Mouse (Mus musculus) layer of hippocampus, adult 9-11 months (tissue): ENCODE measurements around the gene Katnb1.

ENCODE experiments used
- DNase-seq: peaks from one replicate; pipeline ENCODE4 v3.0.0; 2022

Katnb1 gene

DNA sequence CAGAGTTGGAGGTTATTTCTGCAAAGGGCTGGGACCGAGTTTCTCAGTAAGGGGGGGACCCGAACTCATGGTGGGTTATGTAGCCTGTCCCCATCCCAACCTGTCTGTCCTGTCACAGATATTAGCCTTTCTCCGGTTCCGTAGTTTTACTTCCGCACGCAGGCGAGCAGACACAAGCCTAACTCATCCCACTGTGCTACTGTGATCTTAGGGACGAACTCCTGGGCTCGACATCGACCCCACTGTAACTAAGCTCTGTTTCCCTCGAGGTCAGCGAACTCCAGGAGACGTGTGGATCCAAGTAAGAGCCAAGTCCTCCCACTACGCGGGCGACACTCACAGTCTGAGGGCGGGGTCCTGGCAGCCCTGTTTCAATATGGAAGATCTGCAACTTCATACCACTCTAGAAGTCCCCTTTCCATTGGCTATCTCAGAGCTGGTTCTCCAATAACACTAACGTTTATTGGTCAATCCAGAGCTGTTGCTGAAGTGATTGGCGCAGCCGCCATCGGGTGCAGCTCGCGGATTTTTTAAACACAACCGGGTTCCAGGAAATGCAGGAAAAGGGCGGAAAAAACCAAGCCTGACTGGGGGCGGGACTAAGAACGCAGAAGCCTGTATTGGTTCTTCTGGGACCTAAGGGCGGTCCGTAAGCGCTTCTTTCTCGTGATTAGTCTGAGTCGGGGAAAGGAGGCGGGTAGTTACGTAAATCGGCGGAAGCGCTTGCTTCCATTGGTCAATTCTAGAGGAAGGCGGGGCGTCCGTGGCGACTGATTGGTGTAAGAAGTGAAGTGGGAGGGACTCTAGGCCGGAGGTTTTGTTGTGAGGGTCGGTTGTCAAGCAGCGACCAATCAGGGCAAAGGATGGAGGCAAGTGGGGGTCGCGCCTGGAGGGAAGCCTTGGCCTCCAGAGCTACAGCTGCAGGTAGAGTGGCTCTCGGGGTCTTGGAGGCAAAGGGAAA is at the start of gene Katnb1:
Gene Katnb1 (plus strand): TSS at position 806 of the 961 bp plus-strand sequence.
- DNase-seq = peak; percentile 100

DNA sequence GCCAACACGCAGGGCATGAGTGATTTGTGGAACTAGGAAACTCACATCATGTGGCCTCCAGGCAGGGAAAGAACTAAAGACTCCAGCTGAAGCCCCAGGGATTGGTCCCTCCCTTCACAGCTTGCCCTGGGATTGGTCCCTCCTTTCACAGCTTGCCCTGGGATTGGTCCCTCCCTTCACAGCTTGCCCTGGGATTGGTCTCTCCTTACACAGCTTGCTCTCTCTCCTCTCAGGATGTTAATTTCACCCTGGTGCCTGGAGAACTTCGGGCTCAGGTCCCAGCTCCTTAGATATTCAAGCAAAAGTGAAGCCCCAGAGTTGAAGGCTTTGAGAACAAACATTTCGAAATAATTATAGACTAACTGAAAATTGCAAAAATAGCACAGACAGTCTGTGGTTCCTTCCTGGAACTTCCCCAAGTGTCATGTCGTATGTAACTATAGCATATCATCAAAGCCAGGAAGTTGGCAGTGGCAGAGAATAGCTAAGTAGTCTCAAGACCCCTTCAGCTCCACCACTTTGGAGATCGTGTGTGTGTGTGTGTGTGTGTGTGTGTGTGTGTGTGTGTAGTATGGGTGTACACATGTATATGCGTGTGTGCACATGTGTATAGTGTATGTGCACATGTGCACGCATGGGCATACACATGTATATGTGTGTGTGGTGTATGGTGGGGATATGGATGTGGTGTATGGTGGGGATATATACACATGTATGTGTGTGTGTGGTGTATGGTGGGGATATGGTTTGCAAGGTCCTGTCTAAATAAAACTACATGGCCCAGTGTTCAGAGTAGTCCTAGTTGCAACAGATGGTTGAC is 43.7 kb upstream of the Katnb1 start:
- DNase-seq = peak; percentile 46

DNA sequence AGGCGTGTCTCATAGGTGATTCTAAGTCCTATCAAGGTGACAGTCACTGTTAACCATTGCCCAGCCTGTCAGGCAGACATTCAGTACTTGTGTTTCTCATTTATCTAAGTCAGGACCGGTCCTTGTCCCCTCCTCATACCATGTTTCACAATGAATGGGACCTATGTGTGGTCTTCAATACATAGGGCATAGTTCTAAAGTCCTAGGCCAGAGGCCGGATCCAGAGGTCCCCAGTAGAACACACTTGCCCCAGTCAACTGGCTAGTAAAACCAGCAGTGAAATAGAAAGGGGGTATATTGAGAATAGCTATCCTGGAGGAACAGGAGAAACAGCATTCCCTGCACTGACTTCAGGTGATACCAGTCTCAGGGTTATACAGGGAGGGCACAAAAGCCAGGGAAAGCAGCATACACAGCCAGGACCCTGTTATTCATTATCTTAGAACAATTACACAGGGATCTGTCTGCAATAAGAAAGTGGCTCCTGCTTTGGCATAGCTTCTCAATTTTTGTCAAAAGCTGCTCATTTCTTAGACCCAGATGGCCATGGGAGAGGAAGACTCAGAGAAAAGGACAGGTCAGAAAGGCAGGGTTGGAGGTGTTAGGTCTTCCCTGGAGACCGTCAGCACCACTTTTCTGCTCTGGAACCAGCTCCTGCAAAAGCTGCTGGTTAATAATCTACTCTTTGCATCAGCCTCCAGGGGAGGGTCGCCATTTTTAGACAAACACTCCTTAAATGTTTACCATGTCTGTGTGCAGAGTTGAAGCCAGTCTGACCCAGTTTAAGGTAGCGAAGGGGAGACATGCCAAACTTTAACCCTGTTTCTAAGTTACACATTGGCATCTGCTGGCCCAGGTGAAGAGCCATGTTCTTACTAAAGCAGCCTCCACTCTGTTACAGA is 38.9 kb upstream of the Katnb1 start:
- DNase-seq = no peak

DNA sequence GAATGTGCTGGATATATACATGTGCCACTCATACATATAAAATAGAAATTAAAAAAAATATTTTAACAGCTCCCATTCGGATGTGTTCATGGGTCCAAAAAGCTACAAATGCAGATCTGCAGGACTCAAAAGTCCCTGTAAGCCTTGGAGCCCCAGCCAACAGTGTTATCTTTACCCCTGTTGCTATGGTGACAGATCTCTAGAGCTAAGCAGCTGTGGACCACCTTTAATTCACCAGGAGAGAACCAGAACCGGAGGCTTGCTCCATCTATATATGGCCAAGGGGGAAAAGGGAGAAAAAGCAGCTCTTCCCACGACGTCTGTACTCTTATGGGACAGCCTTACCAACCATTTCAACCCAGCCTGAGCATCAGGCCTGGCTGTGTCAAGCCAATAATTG is 36.2 kb upstream of the Katnb1 start:
- DNase-seq = no peak

DNA sequence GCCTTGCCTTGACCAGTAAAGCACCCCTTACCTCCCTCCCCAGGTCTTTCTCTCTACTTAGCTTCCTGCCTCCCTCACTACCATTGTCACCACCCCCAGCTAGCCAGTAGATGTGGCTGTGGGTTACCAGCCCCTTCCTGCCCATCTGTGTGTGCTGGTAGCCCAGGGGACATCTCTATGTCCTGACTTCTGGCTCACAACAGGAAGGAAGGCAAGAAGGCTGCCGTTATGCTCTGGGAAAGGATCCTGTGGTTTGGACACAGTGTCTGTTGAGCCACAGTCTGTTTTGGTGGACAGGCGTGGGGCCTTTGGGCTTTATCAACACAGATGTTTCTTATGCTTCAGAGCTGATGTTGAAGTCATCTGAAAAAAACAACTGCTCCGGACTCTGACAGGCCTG is 34.0 kb upstream of the Katnb1 start:
- DNase-seq = no peak

DNA sequence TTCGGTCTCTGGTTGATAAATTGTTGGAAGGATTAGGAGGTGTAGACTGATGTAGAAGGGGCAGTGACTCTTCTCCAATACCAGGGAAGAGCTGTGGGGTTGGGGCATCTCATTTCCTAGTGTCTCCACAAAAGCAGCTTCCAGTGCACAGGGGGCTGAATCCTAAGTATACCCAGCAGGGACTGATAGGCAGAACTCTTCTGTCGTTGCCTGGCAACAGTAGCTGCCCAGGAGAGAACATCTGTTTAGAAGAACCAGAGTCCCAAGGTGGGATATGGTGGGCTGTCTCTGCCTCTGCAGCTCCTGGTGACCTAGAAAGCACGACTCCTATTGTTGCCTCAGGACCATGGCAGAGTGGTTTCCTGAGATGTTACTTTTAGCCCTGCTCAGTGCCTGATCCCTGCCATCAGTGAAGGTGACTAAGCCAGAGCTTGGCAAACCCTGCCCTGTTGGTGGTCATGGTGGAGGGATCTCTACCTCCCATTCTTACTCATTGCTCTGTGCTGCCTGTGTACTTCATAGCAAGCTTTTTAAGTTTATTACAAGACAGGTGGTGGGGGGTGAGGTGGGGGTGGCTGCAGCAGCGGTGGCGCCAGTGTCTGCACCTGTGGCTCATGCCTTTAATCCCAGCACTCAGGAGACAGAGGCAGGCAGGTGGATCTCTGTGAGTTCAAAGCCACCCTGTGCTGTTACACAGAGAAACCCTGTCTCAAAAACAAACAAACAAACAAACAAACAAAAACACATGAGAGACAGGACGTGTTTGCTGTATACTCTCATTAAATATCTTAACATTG is 32.9 kb upstream of the Katnb1 start:
- DNase-seq = no peak

DNA sequence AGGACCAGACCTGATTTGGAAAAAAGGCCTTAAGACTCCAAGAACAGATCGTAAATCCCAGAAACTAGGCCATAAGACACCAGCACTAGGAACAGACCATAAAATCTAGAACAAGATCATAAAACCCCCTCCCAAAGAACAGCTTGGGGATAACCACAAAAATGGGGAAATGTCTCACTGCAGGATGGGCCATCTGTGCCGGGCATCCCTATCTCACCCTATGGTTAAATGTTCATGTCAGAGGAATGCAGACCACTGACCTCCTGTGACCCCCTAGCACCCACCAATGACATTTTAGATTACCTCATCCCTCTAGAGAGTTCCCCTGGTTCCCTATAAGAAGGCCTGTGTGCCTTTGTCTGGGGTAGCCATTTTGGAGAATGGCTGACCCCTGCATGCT is 31.4 kb upstream of the Katnb1 start:
- no peak for DNase-seq

DNA sequence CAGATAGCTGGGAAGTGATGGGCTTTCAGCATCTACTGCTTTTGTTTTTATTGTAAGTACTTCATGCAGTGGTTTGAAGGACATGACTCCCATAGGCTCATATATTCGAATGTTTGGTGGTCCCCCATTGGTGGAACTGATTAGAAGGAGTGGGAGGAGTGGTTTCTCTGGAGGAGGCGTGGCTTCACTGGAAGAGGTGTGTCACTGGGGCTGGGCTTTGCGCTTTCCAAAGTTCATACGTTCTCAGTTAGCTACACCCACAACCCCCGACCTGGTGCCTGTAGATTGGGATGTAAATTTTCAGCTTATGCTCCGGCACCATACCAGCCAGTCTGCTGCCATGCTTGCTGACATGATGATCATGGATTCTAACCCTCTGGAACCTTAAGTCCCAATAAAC is 26.5 kb upstream of the Katnb1 start:
- no peak for DNase-seq

DNA sequence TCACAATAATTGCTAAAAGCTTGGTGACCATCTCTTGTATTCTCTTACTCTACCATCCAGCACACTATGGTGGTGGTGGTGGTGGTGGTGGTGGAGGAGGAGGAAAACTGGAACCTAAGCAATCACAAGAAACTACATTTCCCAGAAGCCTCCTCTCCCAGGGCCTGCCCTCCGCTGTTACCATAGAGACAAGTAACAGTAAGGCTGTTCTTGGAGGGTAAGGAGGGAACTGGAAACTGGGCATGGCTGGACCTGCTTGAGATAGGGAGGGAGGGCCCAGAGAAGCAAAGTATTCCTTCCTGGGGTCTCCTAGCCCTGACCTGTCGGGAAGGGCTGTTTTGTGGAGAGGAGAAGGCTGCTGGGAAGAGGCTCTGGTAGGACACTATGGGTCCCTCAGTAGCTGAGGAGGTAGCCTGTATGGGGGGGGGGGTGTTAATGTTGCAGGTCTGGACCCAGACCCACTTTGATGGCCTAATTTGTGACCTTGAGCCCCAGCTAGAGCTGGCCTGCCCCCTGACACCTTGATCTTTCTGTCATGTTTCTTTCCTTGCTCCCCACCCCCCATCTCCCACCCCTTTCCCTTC is 26.0 kb upstream of the Katnb1 start, which contains the start of gene Drc7:
Gene Drc7 (plus strand): TSS at position 177 of the 584 bp plus-strand sequence.
- DNase-seq = peak; percentile 26

DNA sequence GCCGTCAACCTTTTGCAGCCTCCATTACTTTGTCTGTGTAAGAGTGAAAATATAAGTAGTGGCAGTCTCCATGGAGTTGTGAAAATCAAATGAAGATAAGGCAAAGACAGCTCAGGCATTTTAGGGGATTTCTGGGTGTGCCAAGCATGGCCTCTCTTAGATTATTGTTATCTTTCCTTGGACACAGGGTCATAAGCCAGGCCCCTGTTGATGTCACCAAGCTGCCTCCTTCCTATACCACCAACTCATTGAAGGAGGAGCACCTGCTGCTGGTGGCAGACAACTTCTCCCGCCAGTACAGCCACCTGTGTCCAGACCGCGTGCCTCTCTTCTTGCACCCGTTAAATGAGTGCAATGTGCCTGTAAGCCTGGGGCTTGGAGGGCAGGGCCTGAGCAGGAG is 24.6 kb upstream of the Katnb1 start:
- DNase-seq = no peak

DNA sequence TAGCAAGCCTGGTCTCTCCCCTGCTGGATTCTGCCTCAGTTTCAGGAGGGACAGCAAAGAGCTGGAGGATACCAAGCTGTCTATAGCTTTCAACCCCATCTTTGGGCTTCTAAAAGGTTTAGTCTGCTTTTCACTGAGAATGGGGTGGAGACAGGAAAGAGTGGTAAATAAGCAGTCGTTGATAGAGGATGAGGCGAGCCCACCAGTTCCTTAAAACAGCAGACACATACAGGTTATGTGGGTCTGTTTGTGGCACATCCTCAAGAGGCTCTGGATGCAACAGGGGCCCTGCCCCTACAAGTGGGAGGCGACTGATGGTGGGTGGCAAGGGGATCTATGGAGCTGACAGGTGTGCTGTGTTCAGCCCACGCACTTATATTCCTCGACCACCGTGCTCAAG is 22.3 kb upstream of the Katnb1 start:
- no peak for DNase-seq

DNA sequence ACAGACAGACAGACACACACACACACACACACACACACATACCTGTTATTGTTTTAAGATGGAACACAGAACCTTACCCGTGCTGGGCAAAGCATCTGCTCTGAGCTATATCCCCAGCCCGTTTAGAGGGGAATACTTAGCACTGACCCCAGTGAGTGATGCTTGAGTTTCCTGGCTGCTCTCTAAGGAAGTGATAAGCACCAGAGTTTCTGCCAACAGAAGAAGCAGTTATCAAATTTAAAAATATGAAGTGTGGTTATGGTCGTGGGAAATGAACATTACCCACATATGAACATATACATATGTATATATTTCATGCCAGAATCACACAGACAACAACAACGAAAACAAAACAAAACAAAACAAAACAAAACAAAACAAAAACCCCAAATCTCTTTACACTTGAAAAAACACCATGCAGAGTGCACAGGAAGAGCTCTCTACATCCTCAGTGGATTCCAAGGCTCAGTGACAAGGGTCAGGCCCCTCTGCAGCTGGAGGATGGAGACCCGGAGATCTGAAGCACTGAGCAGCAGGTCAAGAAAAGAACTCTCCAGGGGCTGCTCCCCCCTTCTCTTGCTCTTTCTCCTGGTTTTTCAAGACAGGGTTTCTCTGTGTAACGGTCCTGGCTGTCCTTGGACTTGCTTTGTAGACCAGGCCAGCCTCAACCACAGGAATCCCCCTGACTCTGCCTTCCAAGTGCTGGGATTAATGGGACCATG is 21.0 kb upstream of the Katnb1 start:
- no peak for DNase-seq

DNA sequence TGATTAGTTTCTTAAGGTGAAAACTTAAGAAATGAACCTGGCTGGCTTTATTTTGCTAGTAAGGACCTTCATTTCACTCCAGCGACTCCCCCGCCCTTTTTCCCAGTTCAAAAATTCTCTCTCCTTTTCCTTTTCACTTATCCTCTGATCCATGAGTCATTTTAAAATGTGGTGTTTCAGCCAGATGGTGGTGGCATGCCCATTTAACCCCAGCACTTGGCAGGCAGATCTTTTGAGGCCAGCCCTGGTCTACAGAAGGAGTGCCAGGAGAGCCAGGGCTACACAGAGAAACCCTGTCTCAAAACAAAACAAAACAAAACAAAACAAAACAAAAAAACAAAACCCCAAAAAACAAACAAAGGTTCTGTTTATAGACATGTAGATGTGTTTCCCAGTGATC is 16.5 kb upstream of the Katnb1 start:
- DNase-seq = no peak

DNA sequence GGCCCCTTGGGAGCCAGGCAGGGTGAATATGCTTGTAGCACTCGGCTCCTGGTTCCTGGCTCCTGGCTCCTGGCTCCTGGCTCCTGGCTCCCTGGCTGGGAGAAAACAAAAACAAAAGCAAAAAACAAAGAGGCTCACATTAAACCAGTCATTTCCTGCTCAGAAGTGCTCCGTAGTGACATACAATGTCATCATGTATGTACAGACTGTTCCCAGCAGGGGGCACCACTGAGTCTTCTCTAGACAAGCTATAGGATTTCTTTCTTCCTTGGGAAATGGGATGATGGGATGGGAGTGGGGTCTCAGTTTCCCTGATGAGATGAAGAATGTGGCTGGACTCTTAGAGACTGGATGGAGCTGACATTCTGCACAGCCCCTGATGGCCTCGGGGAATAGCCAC is 13.4 kb upstream of the Katnb1 start:
- DNase-seq = no peak

DNA sequence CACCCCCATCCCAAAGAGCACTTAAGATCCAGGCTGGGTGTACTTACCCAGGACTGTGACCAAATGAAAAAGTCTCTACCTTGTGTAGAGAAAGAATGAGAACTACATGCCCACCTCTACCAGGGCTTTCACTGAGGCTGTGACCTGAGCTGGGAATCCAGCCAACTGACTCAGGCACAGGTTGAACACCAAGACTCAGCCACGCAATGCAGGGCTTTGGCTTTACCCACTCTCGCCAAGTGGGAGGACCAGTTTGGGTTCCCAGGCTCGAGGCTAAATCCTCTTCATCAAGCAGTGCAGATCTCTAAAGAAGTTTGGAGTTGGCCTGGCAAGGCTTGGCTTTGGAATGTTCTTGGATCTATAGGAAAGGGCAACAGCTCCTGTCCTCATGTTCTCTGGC is 5.5 kb upstream of the Katnb1 start:
- DNase-seq = no peak

DNA sequence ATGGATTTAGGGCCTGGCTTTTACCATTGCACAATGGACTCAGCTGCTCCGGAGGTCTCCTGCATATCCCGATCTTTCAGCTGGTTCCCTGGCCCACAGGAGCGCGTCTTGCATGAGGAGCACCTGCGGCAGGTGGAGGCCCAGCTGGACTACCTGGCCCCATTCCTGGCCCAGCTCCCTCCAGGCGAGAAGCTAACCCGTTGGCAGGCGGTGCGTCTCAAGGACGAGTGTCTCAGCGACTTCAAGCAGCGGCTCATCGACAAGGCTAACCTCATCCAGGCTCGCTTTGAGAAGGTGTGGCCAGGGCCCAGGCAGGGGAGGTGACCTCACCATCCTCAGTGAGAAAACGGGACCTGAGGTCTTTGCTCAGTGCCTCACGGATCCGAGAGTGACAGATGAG is 4.8 kb upstream of the Katnb1 start:
- no peak for DNase-seq

DNA sequence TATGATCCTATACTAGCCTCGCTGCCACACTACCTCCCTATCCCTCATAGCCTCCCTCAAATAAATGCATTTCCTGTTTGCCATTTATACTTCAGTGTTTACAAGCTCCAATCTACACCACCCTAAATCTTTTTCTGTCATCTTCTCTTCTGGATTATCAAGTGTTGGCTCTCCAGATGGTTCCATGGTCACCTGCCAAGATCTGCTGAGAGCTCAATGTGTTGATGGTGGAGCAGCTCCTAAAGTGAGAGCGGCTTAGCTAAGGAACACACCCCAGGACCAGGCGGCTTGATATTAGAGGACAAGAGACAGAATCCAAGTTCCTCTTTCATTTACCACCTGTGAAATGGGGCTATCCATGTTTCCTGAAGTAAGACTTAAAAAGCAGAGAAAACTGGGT is 2.9 kb upstream of the Katnb1 start:
- no peak for DNase-seq

DNA sequence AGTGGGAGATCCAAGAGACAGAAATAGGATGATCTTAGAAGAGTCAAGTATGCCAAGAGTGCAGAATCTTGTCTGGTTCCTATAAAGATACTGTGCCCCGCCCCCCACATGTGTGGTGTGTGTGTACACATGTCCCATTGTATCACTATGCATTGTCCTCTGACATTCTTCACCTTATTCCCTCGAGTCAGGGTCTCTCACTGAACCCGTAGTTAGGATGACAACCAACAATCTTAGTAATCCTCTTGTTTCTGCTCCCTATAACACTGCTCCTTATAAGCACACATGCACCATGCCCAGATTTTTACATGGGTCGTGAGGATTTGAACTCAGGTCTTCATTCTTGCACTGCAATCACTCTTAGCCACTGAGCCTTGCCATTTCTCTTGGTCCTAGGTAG is 1.7 kb upstream of the Katnb1 start:
- DNase-seq = no peak

DNA sequence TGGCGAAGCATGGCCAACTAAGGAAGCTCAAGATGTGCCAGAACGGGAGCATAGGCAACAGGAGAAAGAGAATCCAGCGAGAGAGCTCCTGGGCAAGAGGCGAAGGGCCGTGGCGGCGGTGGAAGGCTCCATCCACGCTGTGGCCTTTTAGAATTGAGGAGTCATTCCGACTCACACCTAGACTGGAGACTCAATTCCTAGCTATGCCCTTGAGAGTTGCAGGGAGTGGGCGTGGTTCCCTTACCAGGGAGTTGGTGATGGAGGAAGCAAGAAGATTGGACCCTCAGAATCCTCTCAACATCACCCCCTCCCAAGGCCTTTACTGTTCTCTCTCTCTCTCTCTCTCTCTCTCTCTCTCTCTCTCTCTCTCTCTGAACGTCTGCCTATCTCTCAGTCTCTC is 664 bp downstream of the Katnb1 start:
- no peak for DNase-seq

DNA sequence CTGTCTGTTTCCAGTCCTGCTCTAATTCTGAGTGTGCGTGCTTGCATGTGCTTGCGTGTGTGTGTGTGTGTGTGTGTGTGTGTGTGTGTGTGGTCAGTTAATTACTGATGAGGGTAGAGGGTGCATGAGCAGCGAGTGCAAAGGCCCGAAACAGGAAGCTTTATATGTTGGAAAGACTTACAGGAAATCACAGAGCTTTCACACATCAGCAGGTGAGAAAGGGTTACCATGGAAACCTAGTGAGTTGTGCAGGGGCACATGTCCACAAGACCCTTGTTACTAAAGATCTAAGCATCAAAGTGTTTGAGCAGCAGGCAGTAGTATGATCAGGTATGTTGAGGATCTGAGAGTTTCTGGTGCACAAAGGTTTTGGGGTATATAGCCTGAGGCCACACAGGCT is 3.3 kb downstream of the Katnb1 start:
- DNase-seq = no peak
